Mouse (Mus musculus) MEL (cell line): Measurements from ENCODE around the gene Rsrc1. TPM values are rescaled to one million over a fixed set of nuclear protein-coding genes. Genes with fewer than 3 reads are reported as not detected.

Experiments used
- DNase-seq: peaks from one replicate; pipeline ENCODE4 v3.0.0; 2011; ENCODE audit warnings: low read depth, low spot score
- H3K27ac ChIP-seq: 2 replicates; pipeline ENCODE4 v1.5.1; 2012; ENCODE audit warnings: low read depth, mild to moderate bottlenecking, control low read depth, low read length, moderate library complexity; ENCODE audit not compliant: control insufficient read depth
- H3K27me3 ChIP-seq, 2 experiments: fragments of 150-350 bp in 1 of 2; sonication (generic) in 1 of 2; 2 replicates each; pipeline ENCODE4 v1.6.1; 2012; ENCODE audit warnings: low read length in 2 of 2, mild to moderate bottlenecking in 2 of 2, improper control_type of control experiment in 1 of 2, moderate library complexity in 1 of 2; ENCODE audit not compliant: insufficient read depth in 2 of 2, control insufficient read depth in 1 of 2
- H3K36me3 ChIP-seq, 2 experiments: 2 replicates each; pipeline ENCODE4 v1.6.1; 2012 to 2014; ENCODE audit warnings: low read length in 2 of 2, improper control_type of control experiment in 1 of 2, inconsistent platforms in 1 of 2, mild to moderate bottlenecking in 1 of 2; ENCODE audit not compliant: insufficient read depth in 2 of 2, control insufficient read depth in 1 of 2
- H3K4me1 ChIP-seq, 2 experiments: fragments of 150-350 bp in 1 of 2; sonication (generic) in 1 of 2; 2 replicates each; pipeline ENCODE4 v1.6.1; 2012; ENCODE audit warnings: low read length in 2 of 2, improper control_type of control experiment in 1 of 2, mild to moderate bottlenecking in 1 of 2; ENCODE audit not compliant: insufficient read depth in 2 of 2, control insufficient read depth in 1 of 2
- H3K4me3 ChIP-seq, 2 experiments: fragments of 150-350 bp in 1 of 2; sonication (generic) in 1 of 2; 2 replicates each; pipeline ENCODE4 v1.5.1; 2012; ENCODE audit warnings: low read depth in 2 of 2, low read length in 2 of 2, mild to moderate bottlenecking in 2 of 2, moderate library complexity in 2 of 2, control low read depth in 1 of 2, improper control_type of control experiment in 1 of 2; ENCODE audit not compliant: control insufficient read depth in 1 of 2, insufficient read depth in 1 of 2
- H3K79me2 ChIP-seq: 2 replicates; pipeline ENCODE4 v1.6.1; 2012; ENCODE audit warnings: mild to moderate bottlenecking, low read length, moderate library complexity; ENCODE audit not compliant: control insufficient read depth, poor library complexity, insufficient read depth
- H3K9ac ChIP-seq: 2 replicates; pipeline ENCODE4 v1.6.1; 2012; ENCODE audit warnings: low read depth, mild to moderate bottlenecking, control low read depth, low read length, moderate library complexity; ENCODE audit not compliant: control insufficient read depth, poor library complexity, severe bottlenecking
- H3K9me3 ChIP-seq: fragments of 150-350 bp; sonication (generic); replicated peaks from 2 replicates; pipeline ENCODE4 v1.6.1; 2012; ENCODE audit warnings: mild to moderate bottlenecking, low read length, improper control_type of control experiment, moderate library complexity; ENCODE audit not compliant: insufficient read depth
- BHLHE40 ChIP-seq: IDR thresholded peaks from 2 replicates; pipeline ENCODE4 v1.6.1; 2012; ENCODE audit warnings: low read depth, mild to moderate bottlenecking, inconsistent platforms, low read length, improper control_type of control experiment, borderline replicate concordance
- CHD1 ChIP-seq: IDR thresholded peaks from 2 replicates; pipeline ENCODE4 v1.6.1; 2012; ENCODE audit warnings: low read depth, mild to moderate bottlenecking, inconsistent platforms, low read length, improper control_type of control experiment
- CHD2 ChIP-seq: IDR thresholded peaks from 2 replicates; pipeline ENCODE4 v1.6.1; 2011; ENCODE audit warnings: low read length, improper control_type of control experiment
- CTCF ChIP-seq, 3 experiments: IDR thresholded peaks in 2 of 3; conservative IDR thresholded peaks in 1 of 3; 2 replicates each; pipeline ENCODE4 v1.5.1; 2011 to 2012; ENCODE audit warnings: low read length in 3 of 3, low read depth in 2 of 3, mild to moderate bottlenecking in 2 of 3, improper control_type of control experiment in 1 of 3, inconsistent platforms in 1 of 3, mixed read lengths in 1 of 3, moderate library complexity in 1 of 3; ENCODE audit not compliant: control insufficient read depth in 1 of 3, insufficient read depth in 1 of 3, poor library complexity in 1 of 3, severe bottlenecking in 1 of 3
- E2F4 ChIP-seq: IDR thresholded peaks from 2 replicates; pipeline ENCODE4 v1.6.1; 2011; ENCODE audit warnings: low read depth, low read length, improper control_type of control experiment, borderline replicate concordance
- ELF1 ChIP-seq: IDR thresholded peaks from 2 replicates; pipeline ENCODE4 v1.6.1; 2014; ENCODE audit warnings: low read depth, mild to moderate bottlenecking, inconsistent platforms, low read length, improper control_type of control experiment, moderate library complexity
- EP300 ChIP-seq, 2 experiments: IDR thresholded peaks; 2 replicates each; pipeline ENCODE4 v1.6.1; 2011; ENCODE audit warnings: improper control_type of control experiment in 2 of 2, low read length in 2 of 2, low read depth in 1 of 2, mild to moderate bottlenecking in 1 of 2
- ETS1 ChIP-seq: IDR thresholded peaks from 2 replicates; pipeline ENCODE4 v1.6.1; 2012; ENCODE audit warnings: low read depth, mild to moderate bottlenecking, inconsistent platforms, low read length, improper control_type of control experiment, moderate library complexity
- GABPA ChIP-seq: IDR thresholded peaks from 2 replicates; pipeline ENCODE4 v1.6.1; 2012; ENCODE audit warnings: low read depth, mild to moderate bottlenecking, inconsistent platforms, low read length, improper control_type of control experiment, moderate library complexity
- GATA1 ChIP-seq: IDR thresholded peaks from 2 replicates; pipeline ENCODE4 v1.6.1; 2011; ENCODE audit warnings: low read depth, low read length, improper control_type of control experiment
- HCFC1 ChIP-seq: IDR thresholded peaks from 2 replicates; pipeline ENCODE4 v1.6.1; 2012; ENCODE audit warnings: low read depth, mild to moderate bottlenecking, inconsistent platforms, low read length, improper control_type of control experiment, moderate library complexity
- JUND ChIP-seq: IDR thresholded peaks from 2 replicates; pipeline ENCODE4 v1.6.1; 2011; ENCODE audit warnings: low read depth, mild to moderate bottlenecking, improper control_type of control experiment, low read length
- KAT2A ChIP-seq: conservative IDR thresholded peaks from 2 replicates; pipeline ENCODE4 v1.6.1; 2012; ENCODE audit warnings: low read depth, low read length, improper control_type of control experiment, inconsistent platforms
- MAFK ChIP-seq: IDR thresholded peaks from 2 replicates; pipeline ENCODE4 v1.6.1; 2011; ENCODE audit warnings: low read depth, mild to moderate bottlenecking, low read length, improper control_type of control experiment, borderline replicate concordance
- MAX ChIP-seq: IDR thresholded peaks from 2 replicates; pipeline ENCODE4 v1.6.1; 2011; ENCODE audit warnings: low read length, improper control_type of control experiment
- MAZ ChIP-seq: IDR thresholded peaks from 2 replicates; pipeline ENCODE4 v1.6.1; 2012; ENCODE audit warnings: low read depth, mild to moderate bottlenecking, inconsistent platforms, low read length, improper control_type of control experiment
- MEF2A ChIP-seq: IDR thresholded peaks from 2 replicates; pipeline ENCODE4 v1.6.1; 2014; ENCODE audit warnings: low read depth, mild to moderate bottlenecking, inconsistent platforms, low read length, improper control_type of control experiment; ENCODE audit not compliant: poor library complexity, insufficient replicate concordance, severe bottlenecking; ENCODE audit errors: extremely low read depth
- MXI1 ChIP-seq: IDR thresholded peaks from 2 replicates; pipeline ENCODE4 v1.6.1; 2011; ENCODE audit warnings: mild to moderate bottlenecking, low read depth, low read length, improper control_type of control experiment
- MYB ChIP-seq: IDR thresholded peaks from 2 replicates; pipeline ENCODE4 v1.6.1; 2011; ENCODE audit warnings: mild to moderate bottlenecking, low read depth, low read length, improper control_type of control experiment
- MYC ChIP-seq: IDR thresholded peaks from 2 replicates; pipeline ENCODE4 v1.6.1; 2011; ENCODE audit warnings: low read depth, mild to moderate bottlenecking, low read length, improper control_type of control experiment, moderate library complexity
- NELFE ChIP-seq: IDR thresholded peaks from 2 replicates; pipeline ENCODE4 v1.6.1; 2011; ENCODE audit warnings: low read depth, low read length, improper control_type of control experiment
- NRF1 ChIP-seq: IDR thresholded peaks from 2 replicates; pipeline ENCODE4 v1.6.1; 2014; ENCODE audit warnings: low read depth, mild to moderate bottlenecking, inconsistent platforms, low read length, improper control_type of control experiment, moderate library complexity; ENCODE audit not compliant: poor library complexity, insufficient read depth, severe bottlenecking
- POLR2A ChIP-seq, 2 experiments: IDR thresholded peaks; 2 replicates each; pipeline ENCODE4 v1.6.1; 2011 to 2012; ENCODE audit warnings: low read length in 2 of 2, mild to moderate bottlenecking in 2 of 2, control low read depth in 1 of 2, improper control_type of control experiment in 1 of 2, low read depth in 1 of 2, moderate library complexity in 1 of 2; ENCODE audit not compliant: control insufficient read depth in 1 of 2, insufficient read depth in 1 of 2, poor library complexity in 1 of 2
- POLR2AphosphoS2 ChIP-seq: IDR thresholded peaks from 2 replicates; pipeline ENCODE4 v1.6.1; 2011; ENCODE audit warnings: low read length, improper control_type of control experiment
- POLR2AphosphoS5 ChIP-seq: IDR thresholded peaks from 2 replicates; pipeline ENCODE4 v1.6.1; 2012; ENCODE audit warnings: low read depth, borderline replicate concordance, mild to moderate bottlenecking, inconsistent platforms, low read length, moderate library complexity, mixed read lengths
- RAD21 ChIP-seq: IDR thresholded peaks from 2 replicates; pipeline ENCODE4 v1.6.1; 2011; ENCODE audit warnings: mild to moderate bottlenecking, low read depth, low read length, improper control_type of control experiment
- RCOR1 ChIP-seq: IDR thresholded peaks from 2 replicates; pipeline ENCODE4 v1.6.1; 2012; ENCODE audit warnings: low read depth, mild to moderate bottlenecking, inconsistent platforms, low read length, improper control_type of control experiment
- SIN3A ChIP-seq: IDR thresholded peaks from 2 replicates; pipeline ENCODE4 v1.6.1; 2012; ENCODE audit warnings: low read length, improper control_type of control experiment, inconsistent platforms
- SMC3 ChIP-seq: IDR thresholded peaks from 2 replicates; pipeline ENCODE4 v1.6.1; 2011; ENCODE audit warnings: low read depth, low read length, improper control_type of control experiment
- TBP ChIP-seq: IDR thresholded peaks from 2 replicates; pipeline ENCODE4 v1.8.0; 2011; ENCODE audit warnings: low read depth, low read length, improper control_type of control experiment
- TCF12 ChIP-seq: IDR thresholded peaks from 2 replicates; pipeline ENCODE4 v1.6.1; 2014; ENCODE audit warnings: low read depth, mild to moderate bottlenecking, inconsistent platforms, low read length, improper control_type of control experiment, moderate library complexity
- UBTF ChIP-seq: IDR thresholded peaks from 2 replicates; pipeline ENCODE4 v1.6.1; 2012; ENCODE audit warnings: low read depth, mild to moderate bottlenecking, inconsistent platforms, low read length, improper control_type of control experiment, moderate library complexity, borderline replicate concordance; ENCODE audit not compliant: insufficient read depth
- USF1 ChIP-seq: IDR thresholded peaks from 2 replicates; pipeline ENCODE4 v1.6.1; 2014; ENCODE audit warnings: low read depth, mild to moderate bottlenecking, inconsistent platforms, low read length, improper control_type of control experiment, moderate library complexity
- ZC3H11A ChIP-seq: IDR thresholded peaks from 2 replicates; pipeline ENCODE4 v1.6.1; 2012; ENCODE audit warnings: low read depth, mild to moderate bottlenecking, inconsistent platforms, low read length, improper control_type of control experiment
- ZKSCAN1 ChIP-seq: IDR thresholded peaks from 2 replicates; pipeline ENCODE4 v1.6.1; 2012; ENCODE audit warnings: low read depth, mild to moderate bottlenecking, inconsistent platforms, low read length, improper control_type of control experiment, moderate library complexity
- ZMIZ1 ChIP-seq: IDR thresholded peaks from 2 replicates; pipeline ENCODE4 v1.6.1; 2012; ENCODE audit warnings: low read depth, mild to moderate bottlenecking, inconsistent platforms, low read length, improper control_type of control experiment, moderate library complexity
- ZNF384 ChIP-seq: IDR thresholded peaks from 2 replicates; pipeline ENCODE4 v1.6.1; 2012; ENCODE audit warnings: low read depth, mild to moderate bottlenecking, inconsistent platforms, low read length, improper control_type of control experiment
- polyA plus RNA-seq, 2 experiments: library from polyadenylated mRNA; stranded (reverse) in 1 of 2; unstranded in 1 of 2; fragments of >175 nt in 1 of 2; fragments of >200 nt in 1 of 2; gene quantifications; 2 replicates each; pipeline versions ENCODE4 v1.2.1 to v1.2.4; 2012; ENCODE audit warnings: low replicate concordance in 2 of 2, low read depth in 1 of 2; ENCODE audit not compliant: insufficient read length in 2 of 2, insufficient read depth in 1 of 2, missing spikeins in 1 of 2
- total RNA-seq: library from RNA; depleted of rRNA; stranded (reverse); fragments of 300-350 nt; gene quantifications from 2 replicates; pipeline ENCODE4 v1.2.3, GENCODE M21; 2012

Gene Rsrc1
- total and polyA plus RNA-seq, 3 experiments, result 22.8 to 100 (median 42.7) TPM

DNA sequence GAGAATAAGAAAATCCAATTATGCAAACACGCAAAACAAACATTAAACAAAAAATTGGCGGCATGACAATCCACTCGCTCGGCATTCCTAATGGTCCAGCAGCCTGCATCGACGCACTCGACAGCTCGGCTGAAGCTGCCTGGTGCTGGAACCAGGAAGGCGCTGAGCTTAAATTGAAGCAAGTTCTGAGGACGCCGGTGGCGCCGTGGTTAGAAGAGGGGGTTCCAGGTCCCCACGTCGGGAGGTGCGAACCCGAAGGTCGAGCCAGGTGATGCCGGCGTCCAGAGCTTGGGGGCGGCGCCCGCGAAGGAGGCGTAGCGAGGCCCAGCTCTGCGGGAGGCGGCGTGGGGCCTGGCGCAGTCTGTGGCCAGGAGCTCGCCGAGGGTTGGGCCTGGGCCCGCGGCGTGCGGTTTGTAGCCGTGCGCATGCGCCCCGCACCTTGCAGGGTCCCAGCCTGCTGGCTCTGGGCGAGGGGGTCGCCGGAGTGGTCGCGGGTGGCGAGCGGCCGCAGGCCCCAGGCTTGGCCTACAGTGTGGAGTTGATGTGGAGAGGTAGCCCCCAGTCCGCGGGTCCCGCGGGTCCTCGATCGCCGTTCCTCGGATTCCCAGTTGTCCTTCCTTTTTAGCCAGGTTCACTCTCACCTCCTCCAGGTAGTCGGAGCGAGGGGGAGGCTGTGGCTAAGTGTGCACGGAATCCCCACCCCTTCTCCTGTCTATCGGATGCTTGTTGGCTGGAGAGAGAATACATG is 4.5 kb downstream of the Rsrc1 start:
- no peaks in the 10 kb centered on the region for H3K9me3 ChIP-seq
- no peaks in the 10 kb centered on the region for H3K27me3 ChIP-seq
- peak overlapping the region; percentile 99 for H3K9ac ChIP-seq
- H3K4me3 ChIP-seq, result peak overlapping the region; percentile 76 to 99
- DNase-seq, result peak; percentile 92
- H3K36me3 ChIP-seq, result peaks cover 0 to 7% of the 10 kb centered on the region in 2 experiments; a peak in 2 of 4 replicates
- peak; percentile 91 for TF ChIP-seq MXI1
- TF ChIP-seq SIN3A, result peak; percentile 95
- TF ChIP-seq ZNF384, result no peak
- TF ChIP-seq GABPA, result no peak
- TF ChIP-seq NRF1, result peak; percentile 88
- peak; percentile 93 for TF ChIP-seq ELF1
- no peak for TF ChIP-seq MEF2A
- no peak for TF ChIP-seq CTCF (IDR thresholded peaks at IDR 0.05 in 2 of 3, conservative IDR thresholded peaks at IDR 0.05 in 1 of 3; ENCODE audit: control insufficient read depth in 1 of 3, insufficient read depth in 1 of 3, low read depth in 2 of 3, low read length in 3 of 3, poor library complexity in 1 of 3, severe bottlenecking in 1 of 3)
- no peak for TF ChIP-seq MAZ
- TF ChIP-seq MAX, result no peak; the same call in 1 of the 2 replicates
- TF ChIP-seq MAFK, result no peak
- TF ChIP-seq ZMIZ1, result no peak
- no peak for TF ChIP-seq MYB
- no peak for TF ChIP-seq CHD2
- no peak for TF ChIP-seq RAD21
- no peak for TF ChIP-seq POLR2AphosphoS5
- peak; percentile 69 to 73; a peak in 3 of 4 replicates for TF ChIP-seq POLR2A (IDR thresholded peaks at IDR 0.05; ENCODE audit: control insufficient read depth in 1 of 2, insufficient read depth in 1 of 2, low read depth in 1 of 2, low read length in 2 of 2, poor library complexity in 1 of 2)
- TF ChIP-seq ETS1, result no peak; the same call in 1 of the 2 replicates
- no peak for TF ChIP-seq UBTF
- no peak for TF ChIP-seq TCF12
- TF ChIP-seq GATA1, result no peak
- TF ChIP-seq MYC, result no peak
- TF ChIP-seq ZKSCAN1, result 0 out of 2 replicates have a peak, but pooled peaks have one; percentile 11
- no peak for TF ChIP-seq EP300 (IDR thresholded peaks at IDR 0.05; ENCODE audit: low read depth in 1 of 2, low read length in 2 of 2)
- TF ChIP-seq ZC3H11A, result no peak
- TF ChIP-seq RCOR1, result no peak
- no peak for TF ChIP-seq USF1
- no peak for TF ChIP-seq JUND
- no peak for TF ChIP-seq POLR2AphosphoS2
- no peak for TF ChIP-seq SMC3
- TF ChIP-seq E2F4, result no peak
- peak; percentile 78 for TF ChIP-seq TBP
- no peak; the same call in 1 of the 2 replicates for TF ChIP-seq KAT2A
- TF ChIP-seq CHD1, result no peak
- peak; percentile 89 for TF ChIP-seq HCFC1
- TF ChIP-seq NELFE, result peak; percentile 60; the same call in 1 of the 2 replicates
- no peak for TF ChIP-seq BHLHE40
- H3K4me1 ChIP-seq, result peaks cover 2% of the 10 kb centered on the region in 2 experiments; a peak in 2 of 4 replicates
- peak overlapping the region; percentile 72 for H3K27ac ChIP-seq
- H3K79me2 ChIP-seq, result peaks cover 31% of the 10 kb centered on the region
